Mouse (Mus musculus) left cerebral cortex, adult 18-20 months (tissue): ENCODE measurements at regions not wholly inside any gene's neighbourhood (a gene's known extent, or its start where the extent isn't known, plus 50 kb on each side); places are given as distances from the start of the nearest gene placed in this dataset.

Experiments
- DNase-seq, 2 experiments: peaks; one replicate each; pipeline ENCODE4 v3.0.0; 2021 to 2022; ENCODE audit warnings: low spot score in 2 of 2, mixed read lengths in 1 of 2

DNA sequence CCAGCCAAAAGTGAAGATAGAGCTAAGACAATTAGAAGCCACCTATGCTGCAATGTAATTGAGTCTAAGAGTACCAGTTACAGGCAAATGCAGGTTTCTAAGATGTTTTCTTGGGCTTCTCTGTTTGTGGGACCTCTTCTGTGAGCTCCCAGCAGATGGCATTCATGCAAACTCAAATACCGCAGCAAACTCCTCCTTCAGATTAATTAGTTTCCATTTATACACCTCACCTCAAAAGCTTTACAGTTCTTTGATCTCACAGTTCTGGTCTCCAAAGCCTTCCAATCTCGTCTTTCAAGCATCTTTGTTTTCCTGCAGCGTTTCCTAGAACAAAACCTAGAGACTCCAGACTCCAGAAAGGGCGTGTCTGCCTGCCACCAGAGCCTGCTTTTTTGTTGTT, 340.6 kb upstream of the Myt1l start:
- no peak for DNase-seq

DNA sequence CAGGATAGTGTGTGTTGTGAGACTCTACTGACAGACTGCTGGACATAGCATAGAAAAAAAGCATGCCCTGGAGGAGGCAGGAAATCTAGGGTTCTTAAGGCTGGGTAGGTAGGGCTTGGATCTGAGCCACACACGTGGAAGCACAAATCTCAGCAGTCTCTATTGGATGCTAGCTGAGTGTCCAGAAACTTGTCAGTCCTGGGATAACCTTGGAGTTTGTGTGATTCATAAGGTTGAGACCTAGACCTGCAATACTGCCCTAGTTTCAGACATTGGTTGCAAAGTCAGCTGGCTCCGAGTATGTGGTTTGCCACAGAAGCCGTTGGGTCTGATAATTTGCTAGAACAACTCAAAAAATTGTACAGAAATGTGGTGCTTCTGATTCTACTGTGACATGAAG, 335.8 kb upstream of the Myt1l start:
- no peak for DNase-seq

DNA sequence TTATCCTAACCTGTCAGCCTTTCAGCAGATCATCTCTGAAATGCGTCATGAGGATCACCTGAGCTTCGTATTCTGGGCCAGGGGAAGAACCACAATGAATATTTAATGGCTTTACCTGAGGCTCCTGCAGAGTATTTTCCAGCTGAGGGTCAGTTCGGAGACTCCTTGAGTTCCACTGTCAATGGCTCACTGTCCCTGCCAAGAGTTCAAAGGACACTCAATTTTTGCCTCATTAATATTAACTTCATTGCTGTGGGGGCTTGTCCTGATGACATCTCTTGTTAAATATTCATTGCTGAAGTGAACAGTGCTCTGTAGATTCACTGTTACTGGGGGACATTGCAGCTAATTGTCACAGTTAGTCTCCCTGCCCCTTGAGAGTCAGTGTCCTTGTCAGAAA, 316.2 kb upstream of the Myt1l start:
- no peak for DNase-seq

DNA sequence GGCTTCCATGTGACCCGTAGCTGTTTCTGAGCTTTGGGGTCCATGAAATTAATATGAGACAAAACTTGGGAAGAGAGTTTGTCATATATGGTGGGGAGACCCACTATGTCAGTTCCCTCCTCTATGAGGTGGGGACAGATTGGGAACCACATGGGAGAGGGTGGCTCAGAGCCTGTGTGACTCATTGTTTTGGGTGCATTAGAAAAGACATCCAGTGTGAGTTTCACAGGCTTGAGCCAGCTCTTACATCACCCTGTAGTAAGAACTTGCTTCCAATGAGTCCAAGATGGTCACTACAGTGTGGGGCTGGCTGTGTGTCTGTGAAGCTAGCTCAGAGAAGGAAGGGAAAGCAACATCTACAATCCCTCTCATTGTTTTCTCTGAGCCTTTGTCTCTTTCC, 314.6 kb upstream of the Myt1l start:
- peak in 1 of 2 experiments; percentile 5 for DNase-seq

DNA sequence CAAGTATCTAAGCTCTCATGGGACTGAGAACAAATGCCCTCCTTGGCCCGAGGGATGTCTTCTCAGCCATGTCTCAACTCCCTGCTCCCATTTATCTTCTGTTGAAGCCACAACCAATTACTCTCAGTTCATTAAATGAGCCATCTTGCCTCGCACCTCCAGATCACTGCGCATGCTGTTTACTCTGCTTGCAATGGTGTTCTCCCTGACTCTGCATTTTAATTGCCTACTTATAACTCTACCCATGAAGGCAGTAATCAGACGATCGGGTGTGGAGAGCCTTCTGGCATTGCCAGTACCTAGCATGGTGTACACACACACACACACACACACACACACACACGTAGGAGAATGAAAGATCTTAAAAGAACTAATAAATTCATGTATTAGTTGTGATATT, 306.1 kb upstream of the Myt1l start:
- DNase-seq: no peak

DNA sequence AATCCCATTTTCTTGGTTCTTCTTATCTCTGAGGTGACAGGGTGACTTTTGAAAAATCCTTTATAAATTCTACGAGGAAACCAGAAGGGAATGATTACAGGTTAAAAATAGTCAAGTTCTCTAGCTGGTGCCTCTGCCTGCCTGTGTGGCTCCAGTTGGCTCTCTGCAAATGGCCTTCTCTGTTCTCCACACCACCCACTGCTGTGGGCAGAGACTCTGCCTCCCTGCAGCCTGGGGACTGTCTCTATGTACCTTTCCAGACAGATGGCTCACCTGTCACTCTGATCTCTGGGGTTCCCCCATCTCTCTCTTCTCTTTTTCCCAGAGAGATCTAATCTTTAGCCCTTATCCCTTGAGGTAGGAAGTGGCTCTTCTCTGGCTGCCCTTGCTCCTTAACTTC, 302.2 kb upstream of the Myt1l start:
- peak; percentile 21 to 49 for DNase-seq

DNA sequence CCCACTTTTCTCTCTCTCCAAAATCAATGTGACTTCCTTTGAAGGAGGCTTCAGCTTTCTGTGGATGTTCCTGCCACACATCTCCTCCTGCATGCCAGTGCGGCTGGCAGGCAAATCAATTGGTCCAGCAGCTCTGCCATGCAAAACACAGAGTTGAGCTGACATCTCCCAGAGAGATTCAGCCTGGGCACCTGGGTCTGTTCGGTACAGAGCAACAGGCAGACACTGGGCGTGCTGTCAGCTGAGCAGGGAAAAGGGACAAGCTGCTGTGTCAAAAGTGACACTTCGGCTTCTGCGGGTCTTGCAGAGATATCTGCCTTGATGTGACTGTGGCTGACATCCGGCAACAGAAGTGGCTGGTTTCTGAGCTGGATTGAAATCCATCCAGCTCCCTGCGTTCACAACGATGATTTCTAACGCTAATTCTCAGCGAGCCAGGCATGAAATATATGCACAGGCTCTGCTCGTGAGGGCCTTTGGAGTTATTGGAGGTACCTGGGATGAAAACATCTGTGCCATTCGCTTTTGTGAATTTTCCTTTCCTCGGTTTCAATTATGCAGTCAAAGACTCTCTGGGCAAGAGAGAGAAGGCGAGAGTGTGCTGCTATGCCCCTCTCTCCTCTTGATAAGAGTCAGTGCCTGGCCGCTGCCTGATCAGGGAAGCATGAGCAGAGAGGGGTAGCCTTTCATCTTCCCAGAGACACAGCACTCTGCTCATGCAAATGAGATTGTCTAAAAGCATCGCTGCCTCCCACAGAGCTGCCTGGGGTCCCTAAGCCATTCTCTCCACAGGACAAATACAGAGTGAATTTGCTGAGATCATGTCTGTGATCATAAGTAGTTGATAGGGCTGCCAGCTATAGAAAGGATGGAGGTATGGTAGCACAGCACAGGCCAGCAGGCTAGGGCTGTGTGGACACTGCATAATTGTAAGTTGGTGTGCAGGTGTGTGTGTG, 295.4 kb upstream of the Myt1l start:
- DNase-seq: peak in 1 of 2 experiments; percentile 22

DNA sequence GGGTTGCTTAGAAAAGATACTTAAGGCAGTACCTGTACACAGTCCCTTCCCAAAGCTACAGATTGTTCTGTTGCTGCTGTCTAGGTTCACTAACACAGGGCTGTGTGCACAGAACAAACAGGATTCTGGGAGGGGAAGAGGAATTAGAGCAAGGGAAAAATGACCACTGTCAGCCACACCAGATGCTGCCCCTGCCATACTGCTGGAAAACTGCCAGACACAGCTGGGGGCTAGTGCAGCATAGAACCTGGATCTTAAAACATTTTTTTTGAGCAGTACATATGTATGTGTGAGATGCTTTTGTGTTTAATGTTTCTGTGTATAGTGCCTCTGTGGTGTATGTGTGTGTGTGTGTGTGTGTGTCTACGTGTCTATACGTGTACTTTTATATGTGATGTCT, 291.7 kb upstream of the Myt1l start:
- no peak for DNase-seq

DNA sequence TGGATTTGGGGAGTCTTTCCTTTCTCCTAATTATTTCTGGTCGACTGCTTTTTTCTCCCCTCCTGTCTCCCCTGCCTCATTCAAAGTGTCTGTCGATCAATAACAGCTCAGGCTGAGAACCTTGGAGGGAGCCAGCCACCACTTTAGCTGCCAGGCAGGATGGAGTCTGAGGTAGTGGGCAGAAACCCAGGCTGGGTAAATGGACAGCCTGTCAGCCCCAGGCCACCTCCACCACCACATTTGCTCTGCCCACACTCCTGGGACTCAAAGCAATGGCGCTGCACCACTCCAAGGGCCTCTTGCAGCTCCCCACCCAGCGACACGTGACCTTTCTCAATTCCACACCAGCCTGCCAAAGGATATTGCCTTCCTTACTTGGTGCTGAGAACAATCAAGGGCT, 290.7 kb upstream of the Myt1l start:
- DNase-seq: no peak

DNA sequence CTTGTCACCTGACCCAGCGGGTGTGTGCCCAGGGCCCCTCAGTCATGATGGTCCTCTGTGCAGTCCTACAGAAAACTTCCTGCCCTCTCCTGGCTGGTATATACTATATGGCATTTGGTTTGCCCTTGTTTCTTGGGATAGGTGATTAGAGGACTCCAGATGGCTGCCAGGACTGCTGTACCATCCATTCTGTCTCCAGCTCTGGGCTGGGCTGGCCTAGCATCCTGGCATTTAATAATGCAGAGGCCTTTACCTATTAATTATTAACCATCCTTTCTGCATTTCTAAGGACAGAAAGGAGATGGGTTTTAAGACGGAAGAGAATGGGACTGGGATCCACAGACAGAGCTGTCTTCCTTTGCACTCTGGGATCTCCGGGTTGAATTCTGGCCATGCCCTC, 288.7 kb upstream of the Myt1l start:
- no peak for DNase-seq

DNA sequence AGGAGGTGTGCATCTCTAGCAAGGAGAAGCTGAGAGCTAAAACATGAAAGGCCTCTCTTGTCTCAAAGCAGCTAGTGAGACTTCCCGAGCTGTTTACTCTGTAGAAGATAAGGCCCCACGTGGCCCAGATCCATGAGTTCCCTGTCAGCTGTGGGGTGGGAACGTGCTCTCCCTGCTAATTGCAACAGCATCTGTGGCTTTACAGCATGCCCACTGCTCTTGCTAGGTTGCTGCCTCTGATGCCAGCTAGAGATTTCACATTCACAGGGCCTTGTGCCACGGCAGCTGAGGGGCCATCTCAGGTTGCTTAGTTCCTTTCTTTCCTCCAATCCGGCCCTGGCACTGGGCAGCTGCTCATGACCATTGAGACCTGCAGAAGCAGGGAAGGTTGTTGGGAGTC, 288.2 kb upstream of the Myt1l start:
- peak; percentile 31 to 33 for DNase-seq

DNA sequence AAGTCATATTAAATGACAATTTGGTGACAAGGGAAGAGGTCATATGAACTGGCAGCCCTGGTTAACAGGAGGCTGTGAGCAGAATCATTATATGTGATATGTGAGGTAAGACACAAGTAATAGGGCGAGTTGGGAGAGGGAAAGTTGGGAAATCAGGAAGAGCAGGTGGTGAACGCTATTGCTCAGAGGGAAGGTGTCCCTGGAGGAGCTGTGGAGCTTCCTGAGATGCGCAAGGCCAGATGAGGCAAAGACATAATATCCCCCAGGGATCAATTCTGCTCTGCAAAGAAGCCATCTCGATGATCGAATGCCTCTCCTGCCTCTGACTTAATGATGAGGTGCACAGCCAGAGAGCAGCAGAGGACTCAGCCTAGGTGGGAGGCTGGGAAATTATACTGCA, 285.1 kb upstream of the Myt1l start:
- DNase-seq: no peak

DNA sequence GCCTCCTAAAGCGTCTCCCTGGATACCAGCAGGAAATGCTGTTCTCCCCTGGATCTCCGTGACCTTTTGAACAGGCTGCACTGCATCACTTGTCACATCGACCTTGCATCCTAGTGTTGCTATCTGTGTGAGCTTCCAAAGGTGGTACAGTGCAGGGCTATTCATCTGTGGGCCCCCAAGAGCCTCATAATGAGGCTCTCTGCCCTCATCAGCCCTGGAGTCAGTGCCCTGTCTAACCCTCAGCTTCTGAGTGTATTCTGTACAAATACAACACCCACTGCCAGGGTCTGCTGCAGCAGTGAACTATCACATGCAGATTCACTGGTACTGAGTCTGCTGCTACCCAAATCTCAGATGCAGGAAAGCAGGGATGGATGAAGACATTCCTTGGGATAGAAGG, 282.1 kb upstream of the Myt1l start:
- no peak for DNase-seq

DNA sequence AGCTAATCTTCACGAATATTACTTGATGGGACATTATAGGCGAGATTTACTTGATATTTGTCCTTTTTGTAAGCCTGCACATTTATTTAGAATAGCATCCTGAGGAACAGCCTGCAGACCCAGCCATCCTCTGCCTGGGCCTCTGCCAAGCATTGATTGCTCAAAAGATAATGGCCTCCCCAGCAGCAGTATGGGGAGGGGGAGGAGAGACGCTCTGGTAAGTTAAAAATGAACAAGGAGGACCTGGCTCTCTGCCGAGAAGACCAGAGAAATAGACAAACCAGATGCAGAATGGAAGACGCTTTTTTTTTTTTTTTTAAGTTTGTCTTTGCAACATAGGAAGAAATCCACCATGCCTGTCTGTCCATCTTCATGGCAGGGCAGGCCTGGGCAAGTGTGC, 280.8 kb upstream of the Myt1l start:
- peak in 1 of 2 experiments; percentile 30 for DNase-seq

DNA sequence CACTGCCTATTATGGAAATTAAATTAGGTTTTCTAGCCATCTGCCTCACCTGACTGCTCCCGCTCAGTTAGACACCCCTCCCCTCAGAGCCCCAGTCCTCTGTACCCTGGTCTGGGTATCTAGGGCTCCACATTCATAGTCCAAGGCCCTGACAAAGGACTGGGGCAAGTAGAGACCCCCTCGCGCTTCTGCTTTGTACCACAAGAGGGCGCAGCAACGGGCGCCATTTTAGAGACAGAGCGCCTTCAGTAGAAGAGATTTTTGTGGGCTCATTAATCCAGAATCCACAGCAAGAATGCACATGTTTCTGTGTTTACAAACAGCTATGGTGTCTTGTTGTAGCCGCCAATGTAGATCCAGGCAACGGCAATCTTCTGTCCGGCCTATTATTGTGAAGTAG, 279.7 kb upstream of the Myt1l start:
- no peak for DNase-seq

DNA sequence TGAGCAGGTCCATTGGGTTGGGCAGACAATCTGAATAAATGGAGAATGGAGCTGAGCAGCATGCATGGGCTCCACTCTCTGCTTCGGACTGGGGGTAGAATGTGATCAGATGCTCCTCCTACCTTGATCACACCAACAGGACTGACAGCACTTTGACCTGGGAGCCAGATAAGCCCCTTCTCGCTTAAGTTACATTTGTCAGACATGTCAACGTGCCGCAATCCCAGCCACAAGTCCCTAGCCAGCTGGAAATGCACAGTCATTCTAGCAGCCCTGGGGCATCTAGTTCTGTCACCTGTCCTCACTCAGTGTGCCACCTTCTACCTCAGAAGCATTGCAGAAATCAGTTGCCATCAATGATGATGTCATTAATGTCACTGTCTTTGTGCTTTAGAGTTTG, 272.1 kb upstream of the Myt1l start:
- no peak for DNase-seq

DNA sequence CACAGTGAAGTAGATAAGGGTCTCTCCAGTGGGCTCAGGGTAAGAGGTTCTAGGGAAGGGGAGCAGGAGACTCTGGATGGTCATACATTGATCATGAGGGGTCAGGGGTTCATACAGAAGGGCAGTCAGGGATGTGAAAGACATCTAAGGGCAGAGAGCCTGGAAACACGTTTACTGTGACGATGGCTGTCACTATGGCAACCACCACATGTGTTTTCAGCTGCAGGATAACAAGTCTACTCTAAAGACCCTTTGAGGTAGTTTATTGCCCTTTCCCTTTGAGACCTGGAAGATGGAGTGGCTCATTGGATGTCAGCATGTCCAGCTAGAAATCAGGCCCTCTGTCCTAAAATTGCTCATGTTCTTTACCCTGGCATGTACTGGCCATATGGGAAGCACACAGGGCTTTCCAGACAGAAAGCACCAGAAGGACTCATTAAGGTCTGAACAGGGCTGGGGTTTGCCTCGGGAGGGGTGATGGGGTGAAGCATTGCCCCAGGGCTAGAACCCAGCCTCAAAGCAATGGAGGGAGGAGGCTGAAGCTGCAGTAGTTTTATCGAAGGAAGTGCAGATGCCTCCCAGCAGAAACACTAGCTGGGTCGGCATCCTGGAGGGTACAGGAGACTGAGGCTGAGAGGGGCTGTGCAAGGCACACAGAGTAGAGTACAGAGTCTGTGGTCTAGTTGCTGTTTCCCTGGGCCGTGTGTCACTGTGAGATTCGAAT, 271.0 kb upstream of the Myt1l start:
- no peak for DNase-seq

DNA sequence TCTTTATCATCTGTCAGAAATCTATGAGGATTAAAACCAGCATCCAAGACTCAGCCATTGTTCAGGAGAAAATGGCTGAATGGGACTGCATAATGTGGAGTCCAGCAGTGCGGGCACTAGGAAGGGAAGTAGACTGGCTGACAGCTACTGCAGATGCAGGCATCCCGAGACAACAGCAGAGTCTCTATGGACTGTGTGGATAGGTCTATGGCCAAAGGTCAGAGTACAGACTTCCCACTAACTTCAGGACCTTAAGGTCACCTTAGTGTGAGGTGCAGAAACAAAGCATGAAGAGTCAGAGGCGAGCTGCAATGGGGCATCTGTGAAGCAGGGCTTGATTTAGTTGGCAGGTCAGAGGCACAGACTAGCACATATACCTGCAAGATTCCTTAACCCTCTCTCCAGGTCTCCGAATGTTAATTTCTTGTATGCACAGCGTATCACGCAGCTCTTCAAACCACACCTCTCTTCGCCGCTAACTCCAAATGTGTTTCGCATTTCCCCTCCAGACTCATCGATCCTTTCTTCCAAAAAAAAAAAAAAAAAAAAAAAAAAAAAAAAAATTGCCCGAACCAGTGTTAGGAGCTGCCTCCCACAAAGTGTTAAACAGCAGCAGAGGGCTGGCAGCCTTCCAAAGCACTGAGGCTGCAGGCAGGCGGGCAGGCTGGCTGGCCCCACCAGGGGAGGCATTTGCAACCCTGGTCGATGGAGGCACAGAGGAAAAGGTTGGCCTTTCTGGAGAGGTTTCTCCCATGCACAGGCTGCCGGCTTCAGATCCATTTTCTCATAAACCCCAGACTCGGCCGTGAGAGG, 270.2 kb upstream of the Myt1l start:
- DNase-seq: peak; percentile 53 to 54

DNA sequence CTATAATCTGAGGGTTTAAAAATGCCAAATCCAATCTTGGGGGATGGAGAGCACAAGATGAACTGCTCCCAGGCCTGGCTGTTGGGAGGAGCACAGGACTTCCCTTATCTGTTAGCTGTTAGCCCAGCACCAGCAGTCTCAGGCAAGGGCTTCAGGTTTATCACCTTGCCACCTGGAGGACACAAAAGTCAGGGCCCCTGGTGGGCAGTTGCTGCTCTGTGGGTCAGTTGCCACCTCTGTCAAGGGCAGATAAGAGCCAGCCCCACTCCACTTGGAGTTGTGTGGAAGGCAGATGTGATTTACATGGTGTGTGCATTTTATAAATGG, 269.7 kb upstream of the Myt1l start:
- DNase-seq: no peak

DNA sequence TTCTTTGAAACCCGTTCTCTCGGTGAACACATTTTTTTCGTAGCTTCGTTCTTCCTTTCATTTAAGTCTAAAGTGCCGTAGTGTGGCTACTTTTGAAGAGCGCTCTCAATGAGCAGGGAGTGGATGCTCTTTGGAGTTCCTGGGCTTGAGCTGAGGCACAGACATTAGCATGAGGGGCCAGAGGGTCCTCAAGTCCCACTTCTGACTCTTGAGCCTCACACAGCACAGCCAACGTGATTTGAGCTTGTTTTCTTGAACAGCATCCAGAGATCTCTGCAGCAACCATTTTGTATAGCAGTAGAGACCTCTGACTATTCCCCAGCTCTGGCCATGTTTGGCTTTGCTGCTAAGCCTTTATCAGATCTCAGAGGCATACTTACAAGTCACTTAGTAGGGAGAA, 269.2 kb upstream of the Myt1l start:
- DNase-seq: no peak

DNA sequence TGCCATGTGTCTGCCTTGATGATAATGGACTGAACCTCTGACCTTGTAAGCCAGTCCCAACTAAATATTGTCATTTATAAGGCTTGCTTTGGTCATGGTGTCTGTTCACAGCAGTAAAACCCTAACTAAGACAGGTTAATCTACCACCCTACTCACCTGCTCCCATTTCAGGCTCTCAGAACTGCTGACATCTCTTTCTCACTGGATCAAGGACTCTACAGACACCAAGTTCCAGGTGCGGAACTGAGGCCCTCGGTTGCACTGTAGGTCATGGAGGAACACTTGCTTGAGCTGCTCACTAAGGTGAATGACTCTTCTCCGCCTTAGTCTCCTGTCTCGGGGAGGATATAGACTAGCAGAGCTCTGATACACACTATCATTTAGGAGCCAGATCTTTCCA, 254.0 kb upstream of the Myt1l start:
- DNase-seq: no peak

DNA sequence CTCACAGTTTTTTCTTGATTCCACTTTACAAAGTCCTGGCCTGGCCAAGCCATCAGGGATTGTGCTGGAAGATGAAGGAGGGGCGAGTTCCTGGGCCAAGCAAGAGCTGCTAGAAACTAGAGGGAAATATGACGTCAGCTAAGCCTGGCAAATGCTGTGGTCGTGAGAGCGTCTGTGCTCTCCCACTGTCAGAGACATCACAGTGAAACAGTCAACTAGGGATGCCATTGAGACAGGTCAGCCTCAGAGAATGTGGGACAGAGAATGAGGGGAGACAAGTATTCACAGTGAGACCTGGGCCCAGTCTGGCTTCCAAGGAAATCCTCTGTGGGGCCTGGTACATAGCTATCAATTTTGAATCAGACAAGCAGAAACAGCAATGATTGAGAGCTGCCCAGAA, 252.5 kb upstream of the Myt1l start:
- DNase-seq: no peak
